Comparison of ENCODE assay signal across 8 mouse cellular contexts in the genomic region with DNA sequence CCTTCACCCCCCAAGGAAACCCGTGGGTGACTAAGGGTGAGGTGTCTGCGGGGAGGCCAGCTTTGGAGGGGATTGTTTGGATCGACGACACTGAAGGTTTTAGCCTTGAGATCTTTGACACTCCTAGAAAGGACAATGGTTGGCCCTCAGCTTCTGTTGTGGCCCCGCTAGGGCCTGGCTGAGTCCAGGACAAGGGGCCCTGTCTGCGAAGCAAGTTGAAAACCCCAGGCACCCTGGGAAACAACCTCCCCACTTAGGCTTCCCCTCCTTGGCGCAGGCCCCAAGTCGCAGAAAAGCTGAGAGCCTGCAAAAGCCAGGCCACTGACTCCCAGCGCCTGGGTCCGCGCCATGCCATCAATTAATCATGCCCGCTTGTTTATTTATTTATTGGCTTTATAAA. TPM values are rescaled to one million over a fixed set of nuclear protein-coding genes. Genes with fewer than 3 reads are reported as not detected.
A peak's percentile ranks its signal among the peaks of the same experiment; 100 is the strongest.
DNase-seq lines count a peak whose midpoint lies in the region; ATAC-seq and TF ChIP-seq lines count a peak whose summit lies in the region.

A gene (minus strand): TSS at position 282 of the 400 bp plus-strand sequence.

- 26% methylated on average over 12 of the region's 12 CpGs for WGBS in heart, embryonic 10.5 days
- 29% methylated on average over 12 of the region's 12 CpGs for WGBS in embryonic facial prominence, embryonic 11.5 days
- 19% methylated on average over 12 of the region's 12 CpGs for WGBS in neural tube, embryonic 15.5 days

- H3K4me2 ChIP-seq in embryonic facial prominence, embryonic 11.5 days (ENCODE audit: low read depth, low read length), result peak within 1 kb of the TSS; percentile 96
- peak within 1 kb of the TSS; percentile 94 for H3K4me2 ChIP-seq in neural tube, embryonic 15.5 days

- H3K27me3 ChIP-seq in heart, embryonic 10.5 days (ENCODE audit: insufficient read depth, poor library complexity, severe bottlenecking), result peaks cover 89% of the 10 kb centered on the region
- peaks cover 31% of the 10 kb centered on the region for H3K27me3 ChIP-seq in embryonic facial prominence, embryonic 11.5 days (ENCODE audit: control insufficient read depth, insufficient read depth, low read length)
- H3K27me3 ChIP-seq in neural tube, embryonic 15.5 days (replicated peaks), result peaks cover 44% of the 10 kb centered on the region

- H3K9me3 ChIP-seq in heart, embryonic 10.5 days, result no peaks in the 10 kb centered on the region
- no peaks in the 10 kb centered on the region for H3K9me3 ChIP-seq in ES-E14 (ENCODE audit: control insufficient read depth, insufficient read depth, low read depth, low read length)
- no peaks in the 10 kb centered on the region for H3K9me3 ChIP-seq in embryonic facial prominence, embryonic 11.5 days (replicated peaks; ENCODE audit: control insufficient read depth, low read length)
- no peaks in the 10 kb centered on the region for H3K9me3 ChIP-seq in neural tube, embryonic 15.5 days (replicated peaks)

- H3K27ac ChIP-seq in heart, embryonic 10.5 days, result peak within 1 kb of the TSS; percentile 67; the same call in 1 of the 2 replicates
- H3K27ac ChIP-seq in ES-E14 (ENCODE audit: insufficient read depth, low read depth, low read length, poor library complexity, severe bottlenecking), result no peak within 1 kb of the TSS
- no peak within 1 kb of the TSS for H3K27ac ChIP-seq in embryonic facial prominence, embryonic 11.5 days (replicated peaks; ENCODE audit: low read depth, low read length)
- H3K27ac ChIP-seq in neural tube, embryonic 15.5 days (replicated peaks), result peak within 1 kb of the TSS; percentile 41; the same call in 1 of the 2 replicates

- H3K4me1 ChIP-seq in heart, embryonic 10.5 days, result peaks cover 11% of the 10 kb centered on the region
- H3K4me1 ChIP-seq in ES-E14 (ENCODE audit: control insufficient read depth in 2 of 2, insufficient read depth in 2 of 2, low read length in 2 of 2, poor library complexity in 1 of 2), result peaks cover 0 to 2% of the 10 kb centered on the region in 2 experiments; a peak in 1 of 4 replicates
- H3K4me1 ChIP-seq in embryonic facial prominence, embryonic 11.5 days (ENCODE audit: control insufficient read depth, insufficient read depth, low read length), result no peaks in the 10 kb centered on the region
- peaks cover 16% of the 10 kb centered on the region for H3K4me1 ChIP-seq in neural tube, embryonic 15.5 days

- H3K36me3 ChIP-seq in heart, embryonic 10.5 days, result no peaks in the 10 kb centered on the region
- H3K36me3 ChIP-seq in ES-E14 (ENCODE audit: control insufficient read depth, insufficient read depth, low read length, poor library complexity, severe bottlenecking), result no peaks in the 10 kb centered on the region
- H3K36me3 ChIP-seq in embryonic facial prominence, embryonic 11.5 days (replicated peaks; ENCODE audit: control insufficient read depth, insufficient read depth, low read depth, low read length), result no peaks in the 10 kb centered on the region
- no peaks in the 10 kb centered on the region for H3K36me3 ChIP-seq in neural tube, embryonic 15.5 days

- in situ Hi-C loops in ES-E14 (cut with MboI; ENCODE audit: low sequenced_read_pairs in 2 of 2, unreplicated experiment in 2 of 2), result no loop called here

- DNase-seq in heart, embryonic 10.5 days (ENCODE audit: low spot score), result no peak
- no peak for DNase-seq in heart, adult 9 months (ENCODE audit: low spot score in 2 of 2)
- no peak for DNase-seq in ES-E14 (ENCODE audit: low read depth, low spot score)
- no peak for DNase-seq in embryonic facial prominence, embryonic 11.5 days (ENCODE audit: low spot score)
- DNase-seq in layer of hippocampus, postnatal 36 days, result no peak
- no peak for DNase-seq in yolk sac, embryonic 10.5 days (ENCODE audit: low spot score)
- no peak for DNase-seq in spleen, adult 18-20 months

- peak within 1 kb of the TSS; percentile 68 for H3K4me3 ChIP-seq in heart, embryonic 10.5 days
- H3K4me3 ChIP-seq in ES-E14 (ENCODE audit: insufficient read depth in 1 of 2, low read depth in 1 of 2, low read length in 2 of 2, poor library complexity in 1 of 2, severe bottlenecking in 1 of 2), result peak within 1 kb of the TSS; percentile 65 to 74; a peak in 3 of 4 replicates
- H3K4me3 ChIP-seq in embryonic facial prominence, embryonic 11.5 days (ENCODE audit: low read depth, low read length), result peak within 1 kb of the TSS; percentile 42
- H3K4me3 ChIP-seq in neural tube, embryonic 15.5 days (replicated peaks), result peak within 1 kb of the TSS; percentile 62

- ATAC-seq in embryonic facial prominence, embryonic 11.5 days (replicated peaks; ENCODE audit: insufficient number of reproducible peaks, low FRiP score, low TSS enrichment, low read depth), result no peak
- no peak for ATAC-seq in neural tube, embryonic 15.5 days (ENCODE audit: low FRiP score)

- peak within 1 kb of the TSS; percentile 31; the same call in 1 of the 2 replicates for H3K9ac ChIP-seq in ES-E14 (ENCODE audit: insufficient read depth, low read depth, low read length, poor library complexity, severe bottlenecking)
- H3K9ac ChIP-seq in embryonic facial prominence, embryonic 11.5 days (replicated peaks; ENCODE audit: low read length), result peak within 1 kb of the TSS; percentile 55
- H3K9ac ChIP-seq in neural tube, embryonic 15.5 days (replicated peaks), result peak within 1 kb of the TSS; percentile 73

TF ChIP-seq in ES-E14, 5 proteins besides CTCF, POLR2A, EP300 and RAD21:
- TF ChIP-seq HCFC1 (IDR thresholded peaks at IDR 0.05; ENCODE audit: borderline replicate concordance, insufficient read depth, low read length), result no peak
- TF ChIP-seq ZC3H11A (IDR thresholded peaks at IDR 0.05; ENCODE audit: borderline replicate concordance, low read depth, low read length), result no peak
- no peak for TF ChIP-seq MAFK (IDR thresholded peaks at IDR 0.05; ENCODE audit: insufficient read depth, low read depth, low read length)
- TF ChIP-seq ZNF384 (IDR thresholded peaks at IDR 0.05; ENCODE audit: low read depth, low read length), result no peak

RNA-seq across cellular contexts. Expression of the gene that starts here (rescaled TPM):
- polyA plus RNA-seq in heart, embryonic 10.5 days (2016; fragmentation: Nextera tagmentation; extraction: Ambion mirVana), result 0.06 and 0.18 TPM in 2 replicates
- 0.67 and 1.3 TPM in 2 replicates for total RNA-seq in ES-E14 (2012; rRNA removed)
- 0.95 and 1.6 TPM in 2 replicates for polyA plus RNA-seq in embryonic facial prominence, embryonic 11.5 days (2014; fragmentation: Nextera tagmentation; extraction: Ambion mirVana)
- total RNA-seq in layer of hippocampus, postnatal 36 days (2021), result 100 to 1,000 TPM; 324 to 330 TPM
- 31.5 and 37.9 TPM in 2 replicates for polyA plus RNA-seq in neural tube, embryonic 15.5 days (2015; fragmentation: Nextera tagmentation; extraction: Ambion mirVana)

Comparison
In these comparisons a context has a peak if more than half of its experiments do, and no peak if none do; other contexts are left out.
1. RNA of the gene that starts here (total RNA-seq): 324 to 330 TPM in layer of hippocampus, postnatal 36 days; 0.67 to 1.3 TPM in ES-E14; every median in the first group is over 100 times any median in the second.
2. RNA of the gene that starts here (polyA plus RNA-seq): 31.5 to 37.9 TPM in neural tube, embryonic 15.5 days; 0.95 to 1.6 TPM in embryonic facial prominence, embryonic 11.5 days and 0.06 to 0.18 TPM in heart, embryonic 10.5 days; every median in the first group is over 10 times any median in the second.
3. H3K27ac ChIP-seq: peak in heart, embryonic 10.5 days (single experiment) and neural tube, embryonic 15.5 days (single experiment); none in ES-E14 (single experiment) and embryonic facial prominence, embryonic 11.5 days (single experiment).
4. Peak in every context shown above with its lines, with median percentiles within 50 percentile points of each other: H3K4me3 ChIP-seq and H3K9ac ChIP-seq.